Mouse (Mus musculus) cerebellum, postnatal 4 days (tissue): ENCODE data around the gene Ddx18.

Experiments used
- DNase-seq, 2 experiments: peaks; one replicate each; pipeline ENCODE4 v3.0.0; 2022; ENCODE audit warnings: low spot score in 2 of 2, mixed read lengths in 1 of 2

Ddx18 gene

DNA sequence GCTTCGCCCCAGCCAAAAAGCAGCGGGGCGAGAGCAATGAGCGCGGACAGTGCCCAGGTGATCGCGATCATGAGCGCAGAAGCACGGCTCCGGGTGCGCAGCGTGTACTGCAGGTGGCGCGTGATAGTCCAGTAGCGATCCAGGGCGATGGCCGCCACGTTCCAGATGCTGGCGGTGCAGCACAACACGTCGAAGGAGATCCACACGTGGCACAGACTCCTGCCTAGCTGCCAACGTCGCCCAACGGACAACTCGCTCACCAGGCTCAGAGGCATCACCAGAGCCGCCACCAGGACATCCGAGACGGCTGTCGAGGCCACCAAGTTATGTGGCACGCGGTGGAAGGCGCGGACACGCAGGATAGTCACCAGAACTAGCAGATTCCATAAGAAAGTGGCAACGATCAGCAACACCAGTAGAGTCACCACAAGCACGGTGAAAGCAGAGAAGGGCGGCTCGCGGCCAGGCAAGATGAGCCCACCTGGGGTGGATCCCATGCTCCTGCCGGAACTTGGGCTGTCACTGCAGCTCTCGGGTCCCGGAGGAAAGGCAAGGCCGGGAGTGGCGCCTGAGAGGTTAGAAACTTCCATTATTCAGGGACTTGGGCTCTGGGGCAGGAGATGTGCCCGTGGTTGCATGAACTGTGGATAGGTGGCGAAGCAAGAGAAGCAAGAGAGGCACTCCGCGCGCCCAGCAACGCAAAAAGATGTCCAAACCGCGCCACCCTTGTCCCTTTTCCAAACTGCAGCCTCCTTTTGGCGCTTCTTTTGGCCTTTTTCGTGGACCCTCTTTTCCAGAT, 40.0 kb downstream of the Ddx18 start:
- peak in 1 of 2 experiments; percentile 12 for DNase-seq

DNA sequence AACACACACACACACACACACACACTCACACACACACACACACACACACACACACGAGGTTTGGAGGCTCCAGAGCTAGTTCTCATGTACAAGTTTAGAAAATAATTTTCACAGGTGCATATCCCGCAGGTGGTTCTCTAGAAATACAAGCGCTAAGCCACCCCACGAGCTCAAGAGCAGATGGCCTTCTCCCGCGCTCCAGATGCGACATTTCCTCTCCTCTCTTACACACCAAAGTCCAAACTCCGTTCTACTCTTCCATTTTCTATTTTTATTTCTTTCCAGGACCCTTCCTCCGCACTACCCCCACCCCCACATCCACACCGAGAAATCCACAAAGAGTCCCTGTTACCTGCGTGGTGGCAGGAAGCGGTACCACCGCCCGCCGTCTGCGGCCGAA, 40.7 kb downstream of the Ddx18 start:
- DNase-seq, result no peak

GRCm38 (mm10) chr1:121518609-121519008, 49.2 kb downstream of the Ddx18 start:
- no peak for DNase-seq

GRCm38 (mm10) chr1:121511966-121512365, 55.8 kb downstream of the Ddx18 start:
- no peak for DNase-seq

- DNase-seq, result peak in 1 of 2 experiments; percentile 8
Measured at GRCm38 (mm10) chr1:121511186-121511585, 56.6 kb downstream of the Ddx18 start.

DNA sequence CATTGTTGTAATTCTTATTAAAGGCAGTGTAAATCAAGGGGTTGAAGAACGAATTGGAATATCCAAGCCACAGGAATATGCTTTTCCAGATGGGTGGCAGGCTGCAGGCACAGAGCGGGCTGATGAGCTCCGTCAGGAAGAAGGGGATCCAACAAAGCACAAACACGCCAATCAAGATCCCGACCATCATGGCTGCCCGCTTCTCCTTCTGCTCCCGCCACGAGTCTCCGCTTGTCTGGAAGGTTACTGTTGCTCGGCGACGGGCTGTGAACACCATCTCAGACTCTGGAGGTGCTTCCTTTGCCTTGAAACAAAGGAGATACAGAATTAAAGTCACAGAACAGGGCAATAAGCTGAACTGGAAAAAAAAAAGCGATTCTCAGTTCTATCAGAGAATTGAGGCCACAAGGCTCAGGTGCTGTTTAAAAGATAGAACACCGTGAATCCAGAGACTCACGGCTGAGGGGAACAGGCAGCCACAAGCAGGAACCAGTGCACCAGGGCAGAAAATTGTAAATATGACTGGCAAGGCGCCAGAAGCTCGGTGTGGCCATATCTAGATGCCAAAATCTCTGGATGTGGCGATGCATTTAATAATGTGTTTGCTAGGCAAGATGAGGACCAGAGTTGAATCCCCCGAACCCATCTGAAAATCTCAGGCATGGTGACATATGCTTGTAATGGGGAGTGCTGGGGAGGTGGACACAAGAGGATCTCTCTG, 57.2 kb downstream of the Ddx18 start:
- DNase-seq, result peak in 1 of 2 experiments; percentile 70

- DNase-seq, result no peak
Measured at GRCm38 (mm10) chr1:121508729-121509128, 59.1 kb downstream of the Ddx18 start.
